Mouse (Mus musculus) c-Kit-positive CD71-positive TER-119-positive erythroid progenitor cells, embryonic 14.5 days (primary cell): ENCODE measurements around the gene Agap1.

Source experiments
- DNase-seq: peaks from one replicate; pipeline ENCODE4 v3.0.0-alpha.2; 2013; ENCODE audit warnings: low spot score

The Agap1 gene

GRCm38 (mm10) chr1:89457126-89458031, 2.8 kb downstream of the Agap1 start:
- DNase-seq, result no peak

GRCm38 (mm10) chr1:89461881-89462280, 7.3 kb downstream of the Agap1 start:
- DNase-seq, result no peak

GRCm38 (mm10) chr1:89463138-89463537, 8.5 kb downstream of the Agap1 start:
- no peak for DNase-seq

- no peak for DNase-seq
Observed at GRCm38 (mm10) chr1:89465417-89466002, 10.9 kb downstream of the Agap1 start.

- DNase-seq, result no peak
Observed at GRCm38 (mm10) chr1:89467321-89468069, 12.9 kb downstream of the Agap1 start.

GRCm38 (mm10) chr1:89468141-89468540, 13.5 kb downstream of the Agap1 start:
- no peak for DNase-seq

- DNase-seq, result no peak
Observed at GRCm38 (mm10) chr1:89471430-89471829, 16.8 kb downstream of the Agap1 start.

- no peak for DNase-seq
Observed at GRCm38 (mm10) chr1:89471891-89472290, 17.3 kb downstream of the Agap1 start.

- no peak for DNase-seq
Observed at GRCm38 (mm10) chr1:89473946-89474345, 19.3 kb downstream of the Agap1 start.

- DNase-seq, result no peak
Observed at GRCm38 (mm10) chr1:89474853-89475252, 20.2 kb downstream of the Agap1 start.

- DNase-seq, result no peak
Observed at GRCm38 (mm10) chr1:89477033-89477432, 22.4 kb downstream of the Agap1 start.

GRCm38 (mm10) chr1:89478571-89479460, 24.2 kb downstream of the Agap1 start:
- DNase-seq, result no peak

- no peak for DNase-seq
Observed at GRCm38 (mm10) chr1:89481154-89481553, 26.5 kb downstream of the Agap1 start.

GRCm38 (mm10) chr1:89482812-89483211, 28.2 kb downstream of the Agap1 start:
- DNase-seq, result no peak

GRCm38 (mm10) chr1:89486891-89487290, 32.3 kb downstream of the Agap1 start:
- DNase-seq, result no peak

- no peak for DNase-seq
Observed at GRCm38 (mm10) chr1:89489111-89489971, 34.7 kb downstream of the Agap1 start.

- DNase-seq, result no peak
Observed at GRCm38 (mm10) chr1:89493177-89493576, 38.6 kb downstream of the Agap1 start.

- no peak for DNase-seq
Observed at GRCm38 (mm10) chr1:89494816-89495215, 40.2 kb downstream of the Agap1 start.

GRCm38 (mm10) chr1:89496204-89496603, 41.6 kb downstream of the Agap1 start:
- no peak for DNase-seq

- DNase-seq, result no peak
Observed at GRCm38 (mm10) chr1:89500925-89501324, 46.3 kb downstream of the Agap1 start.

GRCm38 (mm10) chr1:89501346-89501745, 46.7 kb downstream of the Agap1 start:
- DNase-seq, result no peak
